Mouse (Mus musculus): ENCODE results near the gene Dock3. TPM values are rescaled to one million over a fixed set of nuclear protein-coding genes. Genes with fewer than 3 reads are reported as not detected.
"Not testable (repeated sequence)": the region's sequence is repeated elsewhere in the genome, so short reads cannot be mapped to it uniquely, and the experiment has no call there.

The Dock3 gene
- polyA plus RNA-seq, 1 experiment: 0.40 TPM

DNA sequence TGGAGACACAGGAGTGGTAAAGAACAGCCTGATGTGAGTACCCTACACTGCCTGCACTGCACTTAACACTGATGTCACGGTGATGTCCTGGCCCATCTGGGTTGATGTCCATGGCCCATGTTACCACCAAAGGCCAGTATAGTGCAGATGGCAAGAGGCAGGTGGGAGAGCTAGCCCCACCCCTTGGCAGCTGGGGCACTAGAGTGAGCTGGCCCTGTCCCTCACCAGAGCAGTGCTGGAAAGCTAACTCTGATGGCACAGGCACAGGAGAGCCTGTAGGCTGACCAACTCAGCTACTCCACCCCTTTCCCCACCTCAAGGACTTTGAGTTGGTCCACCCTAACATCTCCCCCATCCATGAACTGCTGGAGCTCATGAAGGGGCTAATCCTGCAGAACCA is 7.1 kb downstream of the Dock3 start:
- Histone ChIP-seq H3K4me3 (no peak overlapping the region), H3K27me3 (ENCODE audit: control insufficient read depth, insufficient read depth, insufficient read length) (no peaks in the 10 kb centered on the region), H3K79me2 (ENCODE audit: control insufficient read depth, insufficient read depth) (no peaks in the 10 kb centered on the region), H3ac (ENCODE audit: control insufficient read depth, insufficient read length) (no peak overlapping the region), H3K4me2 (ENCODE audit: low read depth) (no peak overlapping the region), H3K36me3 (ENCODE audit: control insufficient read depth, insufficient read depth) (no peaks in the 10 kb centered on the region)
- TF ChIP-seq CEBPB (IDR thresholded peaks at IDR 0.05; ENCODE audit: insufficient read depth, poor library complexity, severe bottlenecking): no peak
- no peak for TF ChIP-seq MYOD1 (IDR thresholded peaks at IDR 0.05; ENCODE audit: control insufficient read depth in 1 of 3, insufficient read length in 2 of 3, low read depth in 2 of 3)
- no peak for TF ChIP-seq USF1 (IDR thresholded peaks at IDR 0.05; ENCODE audit: low read depth)
- no peak for TF ChIP-seq MAX (IDR thresholded peaks at IDR 0.05; ENCODE audit: low read depth)
- TF ChIP-seq E2F4 (IDR thresholded peaks at IDR 0.05; ENCODE audit: insufficient read depth): no peak
- no peak for TF ChIP-seq POLR2A (IDR thresholded peaks at IDR 0.05; ENCODE audit: insufficient read length, low read depth)
- TF ChIP-seq POLR2AphosphoS2 (IDR thresholded peaks at IDR 0.05; ENCODE audit: insufficient read length, low read depth): no peak
- no peak for TF ChIP-seq REST (IDR thresholded peaks at IDR 0.05; ENCODE audit: insufficient read depth, insufficient read length)
- TF ChIP-seq TCF12 (IDR thresholded peaks at IDR 0.05; ENCODE audit: insufficient read depth, poor library complexity, severe bottlenecking): no peak
- no peak for TF ChIP-seq MYOG (IDR thresholded peaks at IDR 0.05; ENCODE audit: control insufficient read depth in 1 of 3, insufficient read depth in 1 of 3, insufficient read length in 2 of 3, low read depth in 2 of 3)
- no peak for TF ChIP-seq TCF3 (IDR thresholded peaks at IDR 0.05; ENCODE audit: insufficient read length, low read depth)
- TF ChIP-seq SRF (IDR thresholded peaks at IDR 0.05; ENCODE audit: control insufficient read depth, insufficient read length, low read depth): no peak

DNA sequence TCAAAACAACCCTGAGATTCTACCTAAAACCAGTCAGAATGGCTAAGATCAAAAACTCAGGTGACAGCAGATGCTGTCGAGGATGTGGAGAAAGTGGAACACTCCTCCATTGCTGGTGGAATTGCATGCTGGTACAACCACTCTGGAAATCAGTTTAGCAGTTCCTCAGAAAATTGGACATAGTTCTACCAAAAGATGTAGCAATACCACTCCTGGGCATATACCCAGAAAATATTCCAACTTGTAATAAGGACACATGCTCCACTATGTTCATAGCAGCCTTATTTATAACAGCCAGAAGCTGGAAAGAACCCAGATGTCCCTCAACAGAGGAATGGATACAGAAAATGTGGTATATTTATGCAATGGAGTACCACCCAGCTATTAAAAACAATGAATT is 56.9 kb downstream of the Dock3 start:
- H3K36me3 ChIP-seq (ENCODE audit: control insufficient read depth, insufficient read depth); H3K79me2 ChIP-seq (ENCODE audit: control insufficient read depth, insufficient read depth); H3ac ChIP-seq (ENCODE audit: control insufficient read depth, insufficient read length); H3K27me3 ChIP-seq (ENCODE audit: control insufficient read depth, insufficient read depth, insufficient read length); H3K4me2 ChIP-seq (ENCODE audit: low read depth); H3K4me3 ChIP-seq: not testable (repeated sequence)

DNA sequence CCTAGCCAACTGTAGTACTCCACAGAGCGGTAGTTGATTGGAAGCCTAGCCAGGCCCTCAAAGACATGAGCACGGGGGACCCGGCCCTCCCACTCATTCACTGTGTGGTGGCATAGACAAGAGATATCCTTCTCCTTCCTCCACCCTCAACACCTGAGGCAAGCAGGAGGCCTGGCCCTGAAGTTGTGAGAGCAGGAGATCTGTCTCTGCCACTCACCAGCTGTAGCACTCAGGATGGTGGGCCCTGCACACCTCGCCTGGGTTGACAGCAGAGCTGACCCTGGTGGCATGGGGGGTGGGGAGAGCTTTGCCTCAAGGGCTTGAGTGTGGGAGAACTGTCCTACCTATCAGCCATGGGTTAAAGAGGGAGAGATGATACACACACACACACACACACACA is 65.9 kb downstream of the Dock3 start:
- Histone ChIP-seq H3K4me3 (no peak overlapping the region), H3K4me2 (ENCODE audit: low read depth) (no peak overlapping the region), H3K79me2 (ENCODE audit: control insufficient read depth, insufficient read depth) (no peaks in the 10 kb centered on the region)

DNA sequence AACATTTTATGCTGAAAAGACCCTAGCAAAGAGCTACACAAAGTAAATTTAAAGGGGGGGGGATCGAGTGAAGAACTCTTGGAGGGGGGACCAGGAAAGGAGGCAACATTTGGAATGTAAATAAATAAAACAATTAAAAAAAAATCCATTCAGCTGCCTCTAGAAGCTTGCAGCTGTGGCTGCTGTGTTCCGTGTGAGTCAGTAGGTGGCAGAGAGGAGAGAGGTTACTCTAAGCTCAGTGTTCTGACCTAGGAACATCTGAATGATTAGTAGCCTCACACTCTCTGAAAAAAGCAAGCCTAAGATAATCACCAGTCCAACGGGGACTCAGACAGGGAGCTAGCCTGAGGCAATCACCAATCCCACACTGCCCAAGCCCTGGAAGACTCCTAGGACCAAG is 66.9 kb downstream of the Dock3 start:
- TF ChIP-seq E2F4 (IDR thresholded peaks at IDR 0.05; ENCODE audit: insufficient read depth) (no peak), REST (IDR thresholded peaks at IDR 0.05; ENCODE audit: insufficient read depth, insufficient read length) (no peak), POLR2AphosphoS2 (IDR thresholded peaks at IDR 0.05; ENCODE audit: insufficient read length, low read depth) (no peak), MAX (IDR thresholded peaks at IDR 0.05; ENCODE audit: low read depth) (no peak), POLR2A (IDR thresholded peaks at IDR 0.05; ENCODE audit: insufficient read length, low read depth) (no peak), USF1 (IDR thresholded peaks at IDR 0.05; ENCODE audit: low read depth) (no peak), CEBPB (IDR thresholded peaks at IDR 0.05; ENCODE audit: insufficient read depth, poor library complexity, severe bottlenecking) (no peak), MYOD1 (IDR thresholded peaks at IDR 0.05; ENCODE audit: control insufficient read depth in 1 of 3, insufficient read length in 2 of 3, low read depth in 2 of 3) (no peak), SRF (IDR thresholded peaks at IDR 0.05; ENCODE audit: control insufficient read depth, insufficient read length, low read depth) (no peak), MYOG (IDR thresholded peaks at IDR 0.05; ENCODE audit: control insufficient read depth in 1 of 3, insufficient read depth in 1 of 3, insufficient read length in 2 of 3, low read depth in 2 of 3) (no peak), TCF12 (IDR thresholded peaks at IDR 0.05; ENCODE audit: insufficient read depth, poor library complexity, severe bottlenecking) (no peak), TCF3 (IDR thresholded peaks at IDR 0.05; ENCODE audit: insufficient read length, low read depth) (no peak)
- no peak overlapping the region for H3K4me2 ChIP-seq (ENCODE audit: low read depth)
- no peak overlapping the region for H3K4me3 ChIP-seq
- no peak overlapping the region for H3ac ChIP-seq (ENCODE audit: control insufficient read depth, insufficient read length)
- no peaks in the 10 kb centered on the region for H3K27me3 ChIP-seq (ENCODE audit: control insufficient read depth, insufficient read depth, insufficient read length)
- no peaks in the 10 kb centered on the region for H3K36me3 ChIP-seq (ENCODE audit: control insufficient read depth, insufficient read depth)
- no peaks in the 10 kb centered on the region for H3K79me2 ChIP-seq (ENCODE audit: control insufficient read depth, insufficient read depth)

More for the DNA sequence above, 65.9 kb downstream of the Dock3 start:
- Histone ChIP-seq H3K36me3 (ENCODE audit: control insufficient read depth, insufficient read depth) (no peaks in the 10 kb centered on the region), H3ac (ENCODE audit: control insufficient read depth, insufficient read length) (no peak overlapping the region), H3K27me3 (ENCODE audit: control insufficient read depth, insufficient read depth, insufficient read length) (no peaks in the 10 kb centered on the region)
- TF ChIP-seq E2F4 (IDR thresholded peaks at IDR 0.05; ENCODE audit: insufficient read depth): no peak
- TF ChIP-seq TCF12 (IDR thresholded peaks at IDR 0.05; ENCODE audit: insufficient read depth, poor library complexity, severe bottlenecking): no peak
- TF ChIP-seq SRF (IDR thresholded peaks at IDR 0.05; ENCODE audit: control insufficient read depth, insufficient read length, low read depth): no peak
- TF ChIP-seq POLR2AphosphoS2 (IDR thresholded peaks at IDR 0.05; ENCODE audit: insufficient read length, low read depth): no peak
- no peak for TF ChIP-seq USF1 (IDR thresholded peaks at IDR 0.05; ENCODE audit: low read depth)

DNA sequence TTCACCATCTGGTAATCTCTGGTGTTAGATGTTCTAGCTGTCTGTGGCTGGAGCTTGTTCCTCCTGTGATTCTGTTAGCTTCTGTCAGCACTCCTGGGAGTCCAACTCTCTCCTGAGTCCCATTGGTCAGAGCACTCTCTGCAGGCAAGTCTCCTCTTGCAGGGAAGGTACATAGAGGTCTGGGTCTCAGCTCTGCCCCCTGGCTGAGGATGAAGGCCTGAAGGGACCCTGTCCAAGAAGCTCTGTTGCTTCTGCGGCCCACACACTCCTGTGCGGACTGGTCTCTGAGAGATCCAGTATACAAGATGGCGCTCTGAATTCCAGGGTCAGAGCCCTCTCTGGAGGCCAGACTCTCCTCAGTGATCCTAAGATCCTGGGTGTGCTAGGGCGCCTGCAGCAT is 75.3 kb downstream of the Dock3 start:
- H3ac ChIP-seq (ENCODE audit: control insufficient read depth, insufficient read length); H3K4me2 ChIP-seq (ENCODE audit: low read depth); H3K4me3 ChIP-seq: not testable (repeated sequence)

DNA sequence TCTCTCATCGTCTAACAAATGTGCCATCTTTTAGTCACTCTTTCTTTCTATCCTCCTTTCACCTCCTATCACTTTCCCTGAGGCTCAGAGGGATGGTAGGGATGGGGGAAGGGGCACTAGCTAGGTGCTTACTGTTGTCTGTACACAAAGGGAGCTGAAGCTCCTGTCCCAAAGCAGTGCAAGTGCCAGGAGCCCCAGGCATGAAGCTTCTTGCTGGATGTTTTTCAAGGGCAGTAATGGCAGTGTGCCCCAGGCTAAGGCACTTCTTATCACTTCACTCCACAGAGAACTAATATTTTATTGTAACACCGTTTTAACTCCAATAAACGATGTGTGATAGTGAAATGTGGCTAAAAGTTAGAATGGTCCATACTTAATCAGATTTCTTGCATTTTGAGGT is 118.9 kb downstream of the Dock3 start:
- Histone ChIP-seq H3K4me2 (ENCODE audit: low read depth) (no peak overlapping the region), H3ac (ENCODE audit: control insufficient read depth, insufficient read length) (no peak overlapping the region), H3K36me3 (ENCODE audit: control insufficient read depth, insufficient read depth) (no peaks in the 10 kb centered on the region), H3K79me2 (ENCODE audit: control insufficient read depth, insufficient read depth) (no peaks in the 10 kb centered on the region), H3K4me3 (no peak overlapping the region), H3K27me3 (ENCODE audit: control insufficient read depth, insufficient read depth, insufficient read length) (no peaks in the 10 kb centered on the region)
- TF ChIP-seq POLR2A (IDR thresholded peaks at IDR 0.05; ENCODE audit: insufficient read length, low read depth) (no peak), CEBPB (IDR thresholded peaks at IDR 0.05; ENCODE audit: insufficient read depth, poor library complexity, severe bottlenecking) (no peak), MAX (IDR thresholded peaks at IDR 0.05; ENCODE audit: low read depth) (no peak), SRF (IDR thresholded peaks at IDR 0.05; ENCODE audit: control insufficient read depth, insufficient read length, low read depth) (no peak), MYOG (IDR thresholded peaks at IDR 0.05; ENCODE audit: control insufficient read depth in 1 of 3, insufficient read depth in 1 of 3, insufficient read length in 2 of 3, low read depth in 2 of 3) (no peak), MYOD1 (IDR thresholded peaks at IDR 0.05; ENCODE audit: control insufficient read depth in 1 of 3, insufficient read length in 2 of 3, low read depth in 2 of 3) (no peak), POLR2AphosphoS2 (IDR thresholded peaks at IDR 0.05; ENCODE audit: insufficient read length, low read depth) (no peak), TCF12 (IDR thresholded peaks at IDR 0.05; ENCODE audit: insufficient read depth, poor library complexity, severe bottlenecking) (no peak), TCF3 (IDR thresholded peaks at IDR 0.05; ENCODE audit: insufficient read length, low read depth) (no peak), REST (IDR thresholded peaks at IDR 0.05; ENCODE audit: insufficient read depth, insufficient read length) (no peak), USF1 (IDR thresholded peaks at IDR 0.05; ENCODE audit: low read depth) (no peak), E2F4 (IDR thresholded peaks at IDR 0.05; ENCODE audit: insufficient read depth) (no peak)

More for the DNA sequence above, 75.3 kb downstream of the Dock3 start:
- not testable (repeated sequence) for H3K27me3 ChIP-seq (ENCODE audit: control insufficient read depth, insufficient read depth, insufficient read length); H3K79me2 ChIP-seq (ENCODE audit: control insufficient read depth, insufficient read depth); H3K36me3 ChIP-seq (ENCODE audit: control insufficient read depth, insufficient read depth)
